Mouse (Mus musculus) ES-Bruce4 (cell line): Measurements from ENCODE around the gene Mcur1.

Experiments used
- CTCF ChIP-seq: IDR thresholded peaks from one replicate; pipeline ENCODE4 v1.8.1; 2011; ENCODE audit warnings: low read depth, low read length
- EP300 ChIP-seq: IDR thresholded peaks from 2 replicates; pipeline ENCODE4 v1.6.1; 2011; ENCODE audit warnings: low read depth, low read length; ENCODE audit not compliant: insufficient read depth
- POLR2A ChIP-seq: IDR thresholded peaks from one replicate; pipeline ENCODE4 v1.8.1; 2011; ENCODE audit warnings: low read length; ENCODE audit not compliant: insufficient read depth

GRCm38 (mm10) chr13:43493058-43493481 is 66.9 kb downstream of the Mcur1 start:
- TF ChIP-seq CTCF (no peak), EP300 (no peak), POLR2A (no peak)
